Mouse (Mus musculus) thymus, adult 18-20 months (tissue): ENCODE measurements around the gene Lancl1.

Experiments
- DNase-seq, 2 experiments: peaks; one replicate each; pipeline ENCODE4 v3.0.0; 2022; ENCODE audit warnings: mixed read lengths in 2 of 2

Lancl1 gene

GRCm38 (mm10) chr1:67014205-67014604 lies 24.5 kb downstream of the Lancl1 start:
- DNase-seq: no peak

- DNase-seq: no peak
Observed at GRCm38 (mm10) chr1:67010520-67010919, 28.2 kb downstream of the Lancl1 start.

GRCm38 (mm10) chr1:67003699-67004098 lies 35.0 kb downstream of the Lancl1 start:
- no peak for DNase-seq

- no peak for DNase-seq
Observed at GRCm38 (mm10) chr1:67002226-67002625, 36.4 kb downstream of the Lancl1 start.

- no peak for DNase-seq
Observed at GRCm38 (mm10) chr1:67001367-67001766, 37.3 kb downstream of the Lancl1 start.

GRCm38 (mm10) chr1:67000484-67000883 lies 38.2 kb downstream of the Lancl1 start:
- DNase-seq: no peak

- no peak for DNase-seq
Observed at GRCm38 (mm10) chr1:66998601-66999000, 40.1 kb downstream of the Lancl1 start.

- DNase-seq: no peak
Observed at GRCm38 (mm10) chr1:66998188-66998587, 40.5 kb downstream of the Lancl1 start.

- DNase-seq: no peak
Observed at GRCm38 (mm10) chr1:66996819-66997218, 41.9 kb downstream of the Lancl1 start.

- no peak for DNase-seq
Observed at GRCm38 (mm10) chr1:66992764-66993163, 45.9 kb downstream of the Lancl1 start.

- no peak for DNase-seq
Observed at GRCm38 (mm10) chr1:66987558-66988190, 51.0 kb downstream of the Lancl1 start.

- no peak for DNase-seq
Observed at GRCm38 (mm10) chr1:66985906-66986305, 52.8 kb downstream of the Lancl1 start.

- DNase-seq: no peak
Observed at GRCm38 (mm10) chr1:66985129-66985698, 53.5 kb downstream of the Lancl1 start.

GRCm38 (mm10) chr1:66980129-66980528 lies 58.5 kb downstream of the Lancl1 start:
- DNase-seq: no peak

GRCm38 (mm10) chr1:66975456-66975855 lies 63.2 kb downstream of the Lancl1 start:
- DNase-seq: no peak

- DNase-seq: no peak
Observed at GRCm38 (mm10) chr1:66964857-66965256, 73.8 kb downstream of the Lancl1 start.

- DNase-seq: no peak
Observed at GRCm38 (mm10) chr1:66960536-66961243, 78.0 kb downstream of the Lancl1 start.

GRCm38 (mm10) chr1:66957361-66957760 lies 81.3 kb downstream of the Lancl1 start:
- no peak for DNase-seq

- no peak for DNase-seq
Observed at GRCm38 (mm10) chr1:66951086-66951485, 87.6 kb downstream of the Lancl1 start.
